Mouse (Mus musculus) adrenal gland, adult (tissue): ENCODE data around the gene 1700019N19Rik.

ENCODE experiments used
- DNase-seq, 2 experiments: peaks; one replicate each; pipeline ENCODE4 v3.0.0; 2022 to 2023; ENCODE audit warnings: low spot score in 1 of 2; ENCODE audit not compliant: inconsistent age in 2 of 2

Gene 1700019N19Rik

GRCm38 (mm10) chr19:58794284-58794683 is at the start of gene 1700019N19Rik:
TSS of gene 1700019N19Rik (minus strand) at chr19:58794461.
- no peak for DNase-seq

- no peak for DNase-seq
Observed at GRCm38 (mm10) chr19:58843606-58844005, 49.3 kb upstream of the 1700019N19Rik start.

DNA sequence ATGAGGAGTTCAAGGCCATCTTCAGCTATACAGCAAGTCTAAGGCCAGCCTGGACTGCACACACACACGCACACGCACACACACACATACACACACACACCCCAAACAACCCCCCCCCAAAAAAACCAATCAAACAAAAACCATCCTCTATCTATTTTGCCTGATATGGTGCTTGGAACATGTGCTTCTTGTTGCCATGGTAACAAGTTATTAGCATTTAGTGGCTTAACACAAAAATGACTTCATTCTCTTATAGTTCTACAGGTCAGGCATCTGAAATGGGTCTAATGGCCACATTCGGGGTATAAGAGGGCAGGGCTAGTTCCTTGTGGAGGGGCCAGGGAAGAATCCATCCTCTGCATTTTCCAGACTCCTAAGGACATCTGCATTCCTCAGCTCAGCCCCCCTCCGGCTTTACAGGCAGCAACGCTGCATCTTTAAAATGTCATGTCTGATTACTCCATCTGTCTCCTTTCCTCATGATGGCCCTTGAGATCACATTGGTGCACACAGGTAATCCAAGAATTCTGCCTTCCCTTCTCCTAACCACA is 46.5 kb upstream of the 1700019N19Rik start:
- DNase-seq: no peak

GRCm38 (mm10) chr19:58839806-58840205 is 45.5 kb upstream of the 1700019N19Rik start:
- peak in 1 of 2 experiments; percentile 73 for DNase-seq

GRCm38 (mm10) chr19:58839345-58839744 is 45.1 kb upstream of the 1700019N19Rik start:
- DNase-seq: no peak

DNA sequence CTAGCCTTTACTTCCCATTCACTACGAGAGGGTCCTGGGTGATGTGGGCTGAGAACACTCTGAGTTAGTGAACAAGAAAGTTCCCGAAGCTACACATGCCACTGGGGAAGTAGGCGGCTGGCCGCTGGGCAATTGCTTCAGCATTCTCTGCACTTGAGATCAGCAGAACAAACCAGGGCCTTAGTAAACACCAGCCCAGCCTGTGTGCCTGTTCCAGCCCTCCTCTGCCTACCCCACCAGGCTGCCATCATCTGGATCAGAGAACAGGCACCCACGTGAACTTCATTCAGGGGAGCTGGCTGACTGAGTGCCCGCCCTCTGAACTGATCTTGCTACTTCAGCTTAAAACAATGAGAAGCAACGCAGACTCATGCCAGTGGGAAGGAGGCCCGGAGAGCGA is 44.4 kb upstream of the 1700019N19Rik start:
- DNase-seq: no peak

DNA sequence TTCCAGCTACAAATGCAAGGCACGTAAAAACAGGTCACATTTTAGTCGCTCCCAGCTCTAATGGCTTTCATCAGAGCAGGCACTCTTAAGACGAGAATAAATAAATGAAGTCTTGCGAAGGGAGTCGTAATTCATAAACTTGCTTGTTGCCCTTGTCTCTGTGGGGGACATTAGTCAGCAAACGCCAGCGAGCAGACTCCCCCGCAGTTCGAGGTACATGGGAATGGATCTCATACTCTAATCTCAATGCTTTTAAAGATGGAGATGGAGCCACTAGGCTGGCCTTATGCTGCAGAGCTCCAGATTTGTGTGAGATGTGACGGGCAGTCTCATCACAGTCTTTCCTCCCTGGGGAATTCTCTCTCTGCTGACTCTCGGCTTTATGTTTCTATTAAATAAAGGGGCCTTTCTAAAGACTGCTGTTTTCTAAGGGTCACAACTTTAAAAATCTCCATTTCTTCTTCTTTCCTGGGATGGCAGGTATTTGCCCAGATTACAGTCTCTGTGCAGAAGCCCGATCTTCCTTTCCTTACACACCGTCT is 39.4 kb upstream of the 1700019N19Rik start:
- DNase-seq: peak in 1 of 2 experiments; percentile 65

DNA sequence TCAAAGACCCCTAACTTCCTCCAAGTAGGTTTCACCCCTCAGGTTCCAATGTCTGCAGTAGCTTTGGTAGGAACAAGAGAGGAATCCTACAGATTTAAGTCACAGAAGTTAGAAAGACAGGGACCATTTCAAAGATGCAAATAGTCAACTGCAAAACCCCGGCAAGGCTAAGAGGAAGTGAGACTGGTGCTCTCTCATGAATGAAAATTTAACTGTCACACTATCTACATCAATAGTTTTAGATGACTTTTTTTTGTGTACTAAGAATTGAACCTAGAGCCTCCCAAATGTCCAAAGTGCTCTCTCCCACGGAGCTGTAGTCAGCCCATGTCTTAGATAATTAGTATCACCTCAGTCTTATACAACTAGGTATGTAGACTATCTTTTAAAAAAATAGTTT is 38.7 kb upstream of the 1700019N19Rik start:
- DNase-seq: no peak

DNA sequence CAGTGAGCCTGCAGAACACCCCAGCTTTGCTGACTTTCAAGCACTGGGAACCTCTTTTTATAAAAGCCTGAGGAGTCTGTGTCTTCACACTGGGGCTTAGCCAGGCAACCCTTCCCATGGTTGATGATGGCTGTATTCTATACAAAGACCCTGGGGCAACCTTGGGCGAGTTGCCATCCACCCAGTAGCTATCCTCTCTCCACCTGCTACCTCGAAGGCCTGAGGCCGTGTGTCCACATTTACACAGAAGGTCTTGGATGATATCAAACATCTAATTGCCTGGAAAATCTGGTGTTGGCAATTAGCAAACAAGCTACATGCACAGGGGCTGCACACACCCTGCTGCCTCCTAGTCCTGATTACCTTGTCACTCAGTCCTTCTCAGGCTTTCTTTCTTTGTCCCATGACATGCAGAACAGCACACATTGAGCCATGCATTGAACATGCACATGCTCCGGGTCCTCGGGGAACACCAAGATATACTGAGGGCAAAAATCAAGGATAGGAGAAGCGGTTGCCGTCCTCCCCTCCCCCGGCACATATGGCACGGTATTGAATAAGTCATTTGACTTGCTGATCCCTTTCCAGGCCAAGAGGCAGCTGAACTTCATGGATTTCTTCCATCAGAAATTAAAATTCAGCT is 37.1 kb upstream of the 1700019N19Rik start:
- DNase-seq: no peak

- DNase-seq: no peak
Observed at GRCm38 (mm10) chr19:58830182-58830581, 35.9 kb upstream of the 1700019N19Rik start.

DNA sequence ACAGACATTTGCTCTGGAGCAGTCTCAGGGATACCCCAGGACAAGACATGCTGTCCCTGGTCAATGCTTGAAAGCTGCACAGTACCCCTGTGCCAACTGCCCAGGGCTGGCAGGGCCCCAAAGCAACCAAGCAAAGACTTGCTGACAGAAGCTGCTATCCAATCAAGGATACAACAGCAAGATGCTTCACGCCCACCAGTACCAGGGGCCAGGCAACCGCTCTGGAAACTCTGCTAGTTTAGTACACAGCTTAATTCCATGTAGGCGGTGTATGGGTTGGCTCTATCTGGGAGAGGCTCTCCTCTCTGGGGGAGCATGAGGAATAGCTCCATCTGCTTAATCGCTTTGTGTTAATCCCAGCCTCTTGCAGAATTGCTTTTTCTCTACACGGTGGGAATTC is 35.3 kb upstream of the 1700019N19Rik start:
- no peak for DNase-seq

- no peak for DNase-seq
Observed at GRCm38 (mm10) chr19:58827656-58828055, 33.4 kb upstream of the 1700019N19Rik start.

- peak in 1 of 2 experiments; percentile 63 for DNase-seq
Observed at GRCm38 (mm10) chr19:58824316-58824715, 30.1 kb upstream of the 1700019N19Rik start.

DNA sequence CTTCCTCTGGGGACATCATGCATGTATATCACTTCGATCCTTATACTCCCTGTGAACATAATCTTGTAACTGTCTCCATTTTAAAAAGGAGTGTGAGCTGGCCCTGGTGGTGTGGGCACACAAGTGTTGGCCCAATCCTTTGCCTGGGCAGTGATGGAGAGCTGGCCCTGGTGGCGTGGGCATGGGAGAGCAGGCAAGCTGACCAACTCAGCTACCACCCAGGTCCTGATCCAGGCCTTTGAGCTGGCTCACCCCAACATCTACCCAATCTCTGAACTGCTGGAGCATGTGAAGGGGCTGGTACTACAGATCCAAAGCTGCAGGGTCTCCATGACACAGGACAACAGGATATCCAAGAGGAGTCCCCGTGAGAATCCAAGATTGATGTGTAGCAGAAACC is 29.0 kb upstream of the 1700019N19Rik start:
- DNase-seq: peak in 1 of 2 experiments; percentile 40

- DNase-seq: peak; percentile 82 to 94
Observed at GRCm38 (mm10) chr19:58822454-58823200, 28.4 kb upstream of the 1700019N19Rik start.

- DNase-seq: peak; percentile 50 to 66
Observed at GRCm38 (mm10) chr19:58818571-58819415, 24.5 kb upstream of the 1700019N19Rik start.

DNA sequence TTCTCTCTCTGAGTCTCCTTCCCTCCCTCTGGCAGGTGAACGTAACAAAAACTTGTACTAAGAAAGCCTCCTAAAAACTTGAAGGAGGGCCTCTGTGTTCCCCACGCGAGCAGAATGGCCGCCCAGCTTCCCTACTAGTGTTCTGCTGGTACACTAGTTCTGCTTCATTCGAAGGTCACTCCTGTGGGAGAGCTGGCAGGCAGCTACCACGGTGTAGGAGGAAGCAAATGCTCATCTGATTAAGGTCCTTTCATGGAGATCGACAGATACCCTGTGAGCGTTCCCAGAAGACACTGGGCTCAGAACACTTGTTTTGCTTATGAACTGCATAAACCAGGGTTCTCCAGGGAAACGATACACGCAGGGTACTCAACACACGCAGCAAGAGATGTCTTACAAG is 23.1 kb upstream of the 1700019N19Rik start:
- DNase-seq: peak in 1 of 2 experiments; percentile 37

GRCm38 (mm10) chr19:58816453-58817041 is 22.3 kb upstream of the 1700019N19Rik start:
- DNase-seq: peak in 1 of 2 experiments; percentile 53

DNA sequence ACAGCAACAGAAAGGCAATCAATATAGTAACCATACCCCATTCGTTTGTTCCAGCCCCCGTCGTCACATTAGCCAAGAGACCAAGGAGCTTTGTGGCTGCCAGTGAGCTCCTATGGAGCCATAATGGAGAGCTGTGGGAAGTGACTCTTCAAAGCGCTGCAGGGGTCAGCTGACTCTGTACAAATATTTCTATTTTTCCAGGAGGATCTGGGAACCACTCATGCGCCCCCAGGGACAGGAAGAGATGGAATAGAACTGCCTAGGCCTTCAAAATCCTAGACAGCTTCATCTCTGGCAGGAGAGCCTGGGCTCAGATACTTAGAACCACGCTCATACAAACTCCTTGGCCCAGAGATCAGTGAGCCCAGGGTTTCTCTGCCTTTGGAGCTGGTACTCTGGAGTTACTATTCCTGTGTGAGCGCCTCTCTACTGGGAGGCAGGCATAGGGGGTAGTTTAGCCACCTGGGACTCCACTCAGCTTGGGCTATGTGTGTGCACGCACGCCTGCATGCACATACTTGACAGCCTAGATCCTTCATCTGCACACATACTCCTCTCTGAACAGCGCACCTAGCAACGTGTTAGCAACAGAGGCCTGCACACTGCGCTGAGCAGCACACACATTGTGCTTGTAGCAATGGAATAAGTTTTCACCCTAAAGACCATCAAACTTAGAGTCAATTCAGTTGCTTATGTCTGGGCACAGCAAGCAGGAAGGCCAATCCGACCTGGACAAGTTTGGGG is 21.1 kb upstream of the 1700019N19Rik start:
- DNase-seq: no peak

GRCm38 (mm10) chr19:58810536-58810935 is 16.3 kb upstream of the 1700019N19Rik start:
- peak; percentile 86 to 94 for DNase-seq
